Mouse (Mus musculus): ENCODE measurements around the gene Hspb6. TPM values are rescaled to one million over a fixed set of nuclear protein-coding genes. Genes with fewer than 3 reads are reported as not detected.

Hspb6 gene
- total RNA-seq, 1 experiment from 2014 or later: 4.2 TPM

DNA sequence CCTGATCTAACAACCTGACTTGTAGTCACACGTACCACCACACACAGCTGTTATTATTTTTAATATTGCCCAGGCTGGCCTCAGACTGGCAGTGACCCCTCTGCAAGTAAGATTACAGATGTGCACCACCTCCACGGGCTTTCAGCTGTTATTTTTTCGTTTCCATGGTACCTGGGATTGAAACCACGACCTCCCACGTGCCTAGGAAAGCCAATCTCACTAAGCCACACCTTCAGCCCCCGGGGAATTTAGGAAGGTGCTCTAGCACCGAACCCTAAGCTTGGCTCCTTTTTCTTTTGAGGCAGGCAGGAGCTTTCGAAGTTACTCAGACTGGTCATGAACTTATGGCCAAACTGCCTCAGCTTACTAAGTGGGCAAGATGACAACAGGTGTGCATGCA lies 52.4 kb downstream of the Hspb6 start:
- ATAC-seq (replicated peaks; ENCODE audit: low read depth, poor library complexity, severe bottlenecking): no peak

DNA sequence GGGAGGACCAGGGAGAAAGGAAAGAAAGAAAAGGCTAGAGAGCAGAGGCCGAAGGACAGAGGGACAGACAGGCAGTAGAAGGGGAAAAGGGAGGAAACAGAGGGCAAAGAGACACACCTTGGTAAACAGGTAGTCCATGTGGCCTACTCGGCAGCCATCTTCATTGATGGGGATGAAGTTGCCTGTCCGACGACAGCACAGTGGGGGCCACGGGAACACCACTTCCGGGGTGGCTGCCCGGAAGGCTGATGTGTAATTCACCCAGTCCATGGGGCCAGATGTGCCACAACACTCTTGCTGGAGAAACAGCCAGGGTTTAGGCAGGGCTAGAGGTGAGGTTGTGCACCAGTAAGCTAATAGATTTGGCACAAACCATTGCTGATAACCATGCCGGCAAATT lies 53.0 kb downstream of the Hspb6 start:
- ATAC-seq (replicated peaks; ENCODE audit: low read depth, poor library complexity, severe bottlenecking): no peak

Other genes with a start within 250 kb of the Hspb6 start
- 15.2 and 31.2 TPM in 2 replicates for gene Alkbh6, start 243.5 kb upstream of the Hspb6 start, total RNA-seq (2017)
- 1.4 TPM in 1 of 2 replicates, not detected in the other for gene Syne4, start 237.4 kb upstream of the Hspb6 start, total RNA-seq (2017)
- gene E130208F15Rik, start 230.4 kb upstream of the Hspb6 start, total RNA-seq (2017): 0.96 and 3.3 TPM in 2 replicates
- 10.8 and 11.0 TPM in 2 replicates for gene Sdhaf1, start 228.3 kb upstream of the Hspb6 start, total RNA-seq (2017)
- gene Lrfn3, start 189.4 kb upstream of the Hspb6 start, total RNA-seq (2017): not detected in 2 replicates
- 94.7 and 118 TPM in 2 replicates for gene Tyrobp, start 138.4 kb upstream of the Hspb6 start, total RNA-seq (2017)
- gene Hcst, start 132.3 kb upstream of the Hspb6 start, total RNA-seq (2017): 9.4 and 11.9 TPM in 2 replicates
- gene Nfkbid, start 130.4 kb upstream of the Hspb6 start, total RNA-seq (2017): 9.0 and 13.0 TPM in 2 replicates
- not detected in 2 replicates for gene Aplp1, start 106.6 kb upstream of the Hspb6 start, total RNA-seq (2017)
- not detected in 2 replicates for gene Kirrel2, start 94.5 kb upstream of the Hspb6 start, total RNA-seq (2017)
- 0.19 and 1.8 TPM in 2 replicates for gene Nphs1, start 93.9 kb upstream of the Hspb6 start, total RNA-seq (2017)
- not detected in 2 replicates for gene Prodh2, start 58.6 kb upstream of the Hspb6 start, total RNA-seq (2017)
- 5.2 and 9.1 TPM in 2 replicates for gene Arhgap33, start 17.1 kb upstream of the Hspb6 start, total RNA-seq (2017)
- gene Proser3, start 121 bp downstream of the Hspb6 start, total RNA-seq (2017): 4.7 TPM in 2 replicates
- 20.8 and 21.2 TPM in 2 replicates for gene Lin37, start 7.7 kb downstream of the Hspb6 start, total RNA-seq (2017)
- 58.2 and 68.5 TPM in 2 replicates for gene U2af1l4, start 11.1 kb downstream of the Hspb6 start, total RNA-seq (2017)
- 3.7 and 5.4 TPM in 2 replicates for gene Gm49396, start 11.2 kb downstream of the Hspb6 start, total RNA-seq (2017)
- 117 and 174 TPM in 2 replicates for gene Psenen, start 11.4 kb downstream of the Hspb6 start, total RNA-seq (2017)
- gene Igflr1, start 13.2 kb downstream of the Hspb6 start, total RNA-seq (2017): 1.8 TPM in 1 of 2 replicates, not detected in the other
- 8.9 and 24.9 TPM in 2 replicates for gene Kmt2b, start 36.5 kb downstream of the Hspb6 start, total RNA-seq (2017)
- gene Zbtb32, start 46.7 kb downstream of the Hspb6 start, total RNA-seq (2017): 0.32 TPM in 1 of 2 replicates, not detected in the other
- gene Upk1a, start 60.7 kb downstream of the Hspb6 start, total RNA-seq (2017): not detected in 2 replicates
- gene Cox6b1, start 74.0 kb downstream of the Hspb6 start, total RNA-seq (2017): 396 and 504 TPM in 2 replicates
- not detected in 2 replicates for gene Etv2, start 83.7 kb downstream of the Hspb6 start, total RNA-seq (2017)
- gene Rbm42, start 98.1 kb downstream of the Hspb6 start, total RNA-seq (2017): 39.4 and 47.8 TPM in 2 replicates
- gene Haus5, start 112.8 kb downstream of the Hspb6 start, total RNA-seq (2017): 17.2 and 27.1 TPM in 2 replicates
- gene Pmis2, start 119.4 kb downstream of the Hspb6 start, total RNA-seq (2017): not detected in 2 replicates
- not detected in 2 replicates for gene 2200002J24Rik, start 146.7 kb downstream of the Hspb6 start, total RNA-seq (2017)
- gene Atp4a, start 160.0 kb downstream of the Hspb6 start, total RNA-seq (2017): 1.1 and 1.8 TPM in 2 replicates
- 51.1 and 61.8 TPM in 2 replicates for gene Tmem147, start 177.4 kb downstream of the Hspb6 start, total RNA-seq (2017)
- gene Gapdhs, start 191.5 kb downstream of the Hspb6 start, total RNA-seq (2017): not detected in 2 replicates
- gene Sbsn, start 199.3 kb downstream of the Hspb6 start, total RNA-seq (2017): 0.78 TPM in 1 of 2 replicates, not detected in the other
- gene Dmkn, start 211.6 kb downstream of the Hspb6 start, total RNA-seq (2017): 4.2 TPM in 1 of 2 replicates, not detected in the other
- not detected in 2 replicates for gene Krtdap, start 235.7 kb downstream of the Hspb6 start, total RNA-seq (2017)

Measured in common myeloid progenitor, adult 5-6 weeks (primary cell).